Mouse (Mus musculus): ENCODE data around the gene Gm7030. TPM values are rescaled to one million over a fixed set of nuclear protein-coding genes. Genes with fewer than 3 reads are reported as not detected.
"Not testable (repeated sequence)": the region's sequence is repeated elsewhere in the genome, so short reads cannot be mapped to it uniquely, and the experiment has no call there.

Gm7030 gene
- polyA plus RNA-seq, 1 experiment from 2014 or later, result not detected

GRCm38 (mm10) chr17:36158264-36158663 is 29.0 kb upstream of the Gm7030 start:
- peak overlapping the region; percentile 56 for H3K4me2 ChIP-seq
- ATAC-seq (ENCODE audit: low FRiP score); H3K36me3 ChIP-seq; H3K27ac ChIP-seq (replicated peaks); H3K9ac ChIP-seq (replicated peaks); H3K9me3 ChIP-seq (replicated peaks): not testable (repeated sequence)
- 7% methylated on average over 11 of the region's 11 CpGs for WGBS
- H3K27me3 ChIP-seq (replicated peaks), result peaks cover 67% of the 10 kb centered on the region
- H3K4me1 ChIP-seq, result peaks cover 11% of the 10 kb centered on the region
- peak overlapping the region; percentile 28 for H3K4me3 ChIP-seq (replicated peaks)

DNA sequence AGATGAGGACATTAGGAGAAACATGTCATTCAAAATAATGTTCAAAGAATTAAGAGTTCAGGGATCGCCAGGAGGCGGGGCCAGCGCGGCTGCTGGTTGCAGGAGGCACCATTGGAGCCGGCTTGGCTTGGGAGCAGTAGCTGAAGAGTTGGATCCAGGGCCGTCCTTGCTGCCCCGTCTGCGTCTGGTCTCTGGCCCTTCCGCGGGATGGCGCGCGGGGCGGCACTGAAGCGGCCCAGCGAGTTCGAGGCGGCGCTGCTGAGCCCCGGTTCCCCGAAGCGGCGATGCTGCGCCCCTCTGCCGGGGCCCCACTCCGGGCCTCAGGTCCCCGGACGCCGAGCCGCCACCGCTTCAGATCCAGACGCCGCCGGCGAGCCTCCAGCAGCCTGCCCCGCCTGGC is 28.6 kb upstream of the Gm7030 start:
- H3K27ac ChIP-seq (replicated peaks); H3K9me3 ChIP-seq (replicated peaks); H3K36me3 ChIP-seq; H3K9ac ChIP-seq (replicated peaks); ATAC-seq (ENCODE audit: low FRiP score): not testable (repeated sequence)
- Histone ChIP-seq H3K27me3 (replicated peaks) (peaks cover 67% of the 10 kb centered on the region), H3K4me1 (peaks cover 11% of the 10 kb centered on the region), H3K4me2 (peak overlapping the region; percentile 56), H3K4me3 (replicated peaks) (peak overlapping the region; percentile 28)
- WGBS, result 2% methylated on average over 36 of the region's 36 CpGs

DNA sequence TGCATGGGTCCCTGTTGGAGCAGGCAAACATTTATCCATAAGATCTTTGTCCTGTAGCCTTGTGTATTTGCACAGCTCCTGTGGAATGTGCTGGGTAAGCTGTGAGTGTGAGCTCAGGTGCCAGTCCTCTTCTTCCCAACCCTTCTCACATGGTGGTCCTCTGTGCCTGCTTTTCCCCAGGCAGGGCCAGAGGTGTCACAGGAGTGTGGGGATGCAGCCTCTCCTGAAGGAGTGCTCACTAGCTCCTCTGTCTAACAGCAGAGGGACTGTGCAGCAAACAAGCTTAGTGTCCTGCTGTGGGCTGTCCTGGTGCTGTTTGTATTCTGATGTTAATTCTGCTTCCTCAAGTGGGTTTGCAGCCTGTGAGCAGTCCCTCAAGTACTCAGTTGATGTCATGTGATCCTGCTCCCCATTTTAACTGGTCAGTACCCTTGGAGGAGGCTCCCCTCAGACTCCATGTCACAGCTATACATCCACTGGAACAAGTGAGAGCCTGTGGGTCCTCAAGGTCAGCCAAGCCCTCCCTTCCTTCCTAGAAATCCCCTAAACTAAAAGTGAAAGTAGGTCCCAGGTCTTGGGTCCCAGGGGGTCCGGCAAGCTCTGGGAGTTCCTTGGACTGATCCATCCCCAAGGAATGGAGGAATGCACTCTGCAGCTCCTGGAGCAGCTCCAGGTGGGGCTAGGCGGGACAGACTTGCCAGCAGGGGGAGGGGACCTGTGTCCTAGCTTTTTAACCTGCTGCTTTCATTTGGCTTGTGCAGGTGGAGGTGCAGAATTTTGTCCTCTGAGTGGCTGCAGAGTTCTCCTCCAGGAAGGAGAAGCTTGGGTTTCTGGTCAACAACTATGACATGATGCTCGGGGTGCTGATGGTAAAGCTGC is 25.3 kb upstream of the Gm7030 start:
- no peak overlapping the region for H3K4me3 ChIP-seq (replicated peaks)
- H3K27ac ChIP-seq (replicated peaks), result no peak overlapping the region
- no peak for ATAC-seq (ENCODE audit: low FRiP score)
- H3K36me3 ChIP-seq, result no peaks in the 10 kb centered on the region
- no peak overlapping the region for H3K9ac ChIP-seq (replicated peaks)
- no peaks in the 10 kb centered on the region for H3K9me3 ChIP-seq (replicated peaks)
- 28% methylated on average over 3 of the region's 3 CpGs for WGBS
- peaks cover 4% of the 10 kb centered on the region; the same call in 1 of the 2 replicates for H3K4me1 ChIP-seq
- no peak overlapping the region for H3K4me2 ChIP-seq
- peaks cover 51% of the 10 kb centered on the region for H3K27me3 ChIP-seq (replicated peaks)

GRCm38 (mm10) chr17:36151200-36151599 is 22.0 kb upstream of the Gm7030 start:
- H3K27me3 ChIP-seq (replicated peaks), result peaks cover 53% of the 10 kb centered on the region
- not testable (repeated sequence) for H3K27ac ChIP-seq (replicated peaks); ATAC-seq (ENCODE audit: low FRiP score)

GRCm38 (mm10) chr17:36148468-36148867 is 19.2 kb upstream of the Gm7030 start:
- not testable (repeated sequence) for H3K36me3 ChIP-seq; H3K27ac ChIP-seq (replicated peaks); H3K4me2 ChIP-seq; ATAC-seq (ENCODE audit: low FRiP score); H3K9ac ChIP-seq (replicated peaks); H3K4me3 ChIP-seq (replicated peaks); H3K9me3 ChIP-seq (replicated peaks)
- Histone ChIP-seq H3K27me3 (replicated peaks) (peaks cover 52% of the 10 kb centered on the region), H3K4me1 (peaks cover 10% of the 10 kb centered on the region)
- 77% methylated on average over 5 of the region's 5 CpGs for WGBS

More at GRCm38 (mm10) chr17:36151200-36151599, 22.0 kb upstream of the Gm7030 start:
- 57% methylated on average over 4 of the region's 4 CpGs for WGBS
- H3K9me3 ChIP-seq (replicated peaks); H3K4me2 ChIP-seq; H3K9ac ChIP-seq (replicated peaks); H3K4me1 ChIP-seq; H3K36me3 ChIP-seq; H3K4me3 ChIP-seq (replicated peaks): not testable (repeated sequence)

- not testable (repeated sequence) for ATAC-seq (ENCODE audit: low FRiP score)
Measured at GRCm38 (mm10) chr17:36146937-36147336, 17.7 kb upstream of the Gm7030 start.

GRCm38 (mm10) chr17:36145861-36146156 is 16.6 kb upstream of the Gm7030 start:
- H3K27me3 ChIP-seq (replicated peaks), result peaks cover 58% of the 10 kb centered on the region
- peak overlapping the region; percentile 60 for H3K4me2 ChIP-seq
- not testable (repeated sequence) for H3K27ac ChIP-seq (replicated peaks); H3K9me3 ChIP-seq (replicated peaks); H3K36me3 ChIP-seq; ATAC-seq (ENCODE audit: low FRiP score)
- H3K4me1 ChIP-seq, result peaks cover 10% of the 10 kb centered on the region
- WGBS, result under 1% methylated on average over 13 of the region's 13 CpGs
- H3K4me3 ChIP-seq (replicated peaks), result peak overlapping the region; percentile 34
- H3K9ac ChIP-seq (replicated peaks), result 0 out of 2 replicates have a peak overlapping the region, but pooled peaks have one; percentile 23

More at GRCm38 (mm10) chr17:36146937-36147336, 17.7 kb upstream of the Gm7030 start:
- not testable (repeated sequence) for H3K36me3 ChIP-seq; H3K9ac ChIP-seq (replicated peaks); H3K4me2 ChIP-seq; H3K27ac ChIP-seq (replicated peaks); H3K9me3 ChIP-seq (replicated peaks); H3K4me3 ChIP-seq (replicated peaks)
- peaks cover 10% of the 10 kb centered on the region for H3K4me1 ChIP-seq
- 76% methylated on average over 1 of the region's 1 CpGs for WGBS
- H3K27me3 ChIP-seq (replicated peaks), result peaks cover 49% of the 10 kb centered on the region

DNA sequence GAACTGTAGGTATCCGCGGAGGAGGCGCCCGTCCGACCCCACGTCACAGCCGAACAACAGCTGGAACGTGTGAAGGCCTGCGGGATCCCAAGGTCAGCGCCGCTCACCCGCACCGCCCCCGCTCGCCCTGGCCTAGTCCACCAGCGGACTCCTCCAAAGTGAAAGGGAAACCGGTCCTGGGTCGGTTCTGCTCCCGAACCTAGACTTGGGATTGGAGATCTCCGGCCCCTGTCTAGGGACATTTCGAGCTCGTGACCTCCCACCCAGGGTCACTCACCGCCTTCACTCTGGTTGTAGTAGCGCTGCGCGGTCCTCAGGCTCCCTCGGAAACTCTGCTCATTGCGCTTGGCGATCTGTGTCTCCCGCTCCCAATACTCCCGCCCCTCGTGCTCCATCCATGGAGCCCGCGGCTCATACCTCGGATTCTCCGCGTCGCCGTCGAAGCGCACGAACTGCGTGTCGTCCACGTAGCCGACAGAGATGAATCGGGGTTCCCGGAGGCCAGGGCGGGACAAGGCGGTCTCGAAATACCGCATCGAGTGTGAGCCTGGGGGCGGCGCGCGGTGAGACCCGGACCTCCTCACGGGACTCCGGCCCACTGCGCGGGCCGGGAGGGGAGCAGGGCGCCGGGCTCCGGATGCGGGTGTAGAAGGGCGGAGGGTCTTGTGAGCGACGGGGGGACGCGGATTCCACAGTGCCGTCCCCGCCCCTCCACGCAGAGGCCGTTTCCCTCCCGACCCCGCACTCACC is 16.1 kb upstream of the Gm7030 start:
- Histone ChIP-seq H3K36me3 (no peaks in the 10 kb centered on the region), H3K4me1 (peaks cover 10% of the 10 kb centered on the region), H3K4me3 (replicated peaks) (peak overlapping the region; percentile 34), H3K4me2 (peak overlapping the region; percentile 60), H3K9ac (replicated peaks) (peak overlapping the region; percentile 23; the same call in 1 of the 2 replicates), H3K9me3 (replicated peaks) (no peaks in the 10 kb centered on the region), H3K27ac (replicated peaks) (no peak overlapping the region), H3K27me3 (replicated peaks) (peaks cover 60% of the 10 kb centered on the region)
- 0 out of 2 replicates have a peak, but pooled peaks have one; percentile 47 for ATAC-seq (ENCODE audit: low FRiP score)
- 2% methylated on average over 78 of the region's 78 CpGs for WGBS

DNA sequence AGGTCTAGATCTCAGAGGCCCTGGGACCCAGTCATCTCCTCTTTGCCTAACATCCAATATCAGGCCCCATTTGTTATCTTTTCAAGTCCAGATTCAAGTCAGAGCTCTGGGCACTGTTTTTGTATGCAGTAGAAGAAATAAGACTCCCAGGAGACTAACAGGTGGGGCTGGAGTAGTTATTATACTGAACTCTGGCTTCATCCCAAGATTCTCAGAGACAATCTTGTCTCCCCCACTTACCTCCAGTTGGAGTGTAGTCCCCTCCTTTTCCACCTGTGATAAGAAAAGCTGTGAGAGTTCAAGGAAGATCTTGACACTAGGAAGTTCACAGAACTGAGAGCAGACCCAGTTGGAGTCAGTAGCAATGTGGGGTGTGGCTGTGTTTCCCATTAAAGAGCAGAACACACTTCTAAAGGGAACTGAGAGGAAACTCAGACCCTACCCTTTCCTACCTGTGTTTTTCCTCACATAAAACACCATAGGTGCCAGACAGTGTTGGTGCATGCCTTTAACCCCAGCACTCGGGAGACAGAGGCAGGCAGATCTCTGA is 7.1 kb upstream of the Gm7030 start:
- H3K4me2 ChIP-seq; ATAC-seq (ENCODE audit: low FRiP score); H3K36me3 ChIP-seq: not testable (repeated sequence)

DNA sequence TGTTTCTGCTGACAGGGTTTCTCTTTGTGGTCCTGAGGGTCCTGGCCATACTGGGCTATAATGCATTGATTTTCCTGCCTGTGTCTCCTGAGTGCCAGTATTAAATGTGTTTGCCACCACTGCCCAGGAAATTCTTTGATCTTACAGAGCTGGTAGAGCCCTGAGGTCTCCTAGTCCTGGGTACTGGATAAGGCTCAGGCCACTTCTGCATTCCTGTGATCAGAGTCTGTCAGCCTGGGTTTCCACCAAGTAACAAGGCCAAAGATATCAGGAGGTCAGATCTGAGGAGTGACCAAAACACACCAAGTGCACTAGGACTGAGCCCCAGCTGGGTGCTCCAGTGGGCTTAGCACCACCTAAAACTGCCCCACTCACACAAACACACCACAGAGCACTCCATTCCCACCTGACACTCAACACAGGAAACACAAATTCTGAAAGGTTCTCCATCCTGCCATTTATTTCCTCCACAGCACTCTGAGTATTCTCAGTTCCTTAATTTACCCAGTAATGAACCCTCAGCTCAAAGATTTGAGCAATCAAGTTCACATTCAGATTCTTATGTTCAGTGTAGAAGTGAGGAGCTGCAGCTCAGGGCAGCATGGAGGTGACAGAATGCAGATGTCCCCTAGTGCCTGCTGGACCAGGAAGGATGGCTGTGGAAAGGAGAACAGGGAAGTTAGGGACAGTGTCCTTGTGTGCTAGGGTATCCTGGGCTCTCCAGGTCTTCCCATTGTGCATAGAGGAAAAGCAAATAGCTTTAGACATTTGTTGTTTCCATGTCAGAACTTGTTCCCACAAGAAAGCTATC is 6.4 kb upstream of the Gm7030 start:
- H3K9me3 ChIP-seq (replicated peaks); H3K4me1 ChIP-seq; H3K4me2 ChIP-seq; H3K4me3 ChIP-seq (replicated peaks); H3K36me3 ChIP-seq; ATAC-seq (ENCODE audit: low FRiP score); H3K9ac ChIP-seq (replicated peaks); H3K27ac ChIP-seq (replicated peaks): not testable (repeated sequence)
- peaks cover 33% of the 10 kb centered on the region for H3K27me3 ChIP-seq (replicated peaks)

More for the DNA sequence above, 7.1 kb upstream of the Gm7030 start:
- WGBS, result 87% methylated on average over 1 of the region's 1 CpGs
- not testable (repeated sequence) for H3K27ac ChIP-seq (replicated peaks); H3K4me3 ChIP-seq (replicated peaks); H3K9me3 ChIP-seq (replicated peaks); H3K9ac ChIP-seq (replicated peaks); H3K4me1 ChIP-seq
- peaks cover 40% of the 10 kb centered on the region for H3K27me3 ChIP-seq (replicated peaks)
